Mouse (Mus musculus) inflammation-experienced regulatory T-cells, adult 6 months (primary cell): ENCODE measurements around the gene Ak2. TPM values are rescaled to one million over a fixed set of nuclear protein-coding genes. Genes with fewer than 3 reads are reported as not detected.

Experiments
- ATAC-seq: one replicate; pipeline ENCODE4 v1.8.0; 2017
- polyA plus RNA-seq, 3 experiments: library from polyadenylated mRNA; unstranded; fragments of 100-300 nt; shearing (Covaris generic); gene quantifications; one replicate each; pipeline ENCODE4 v1.2.1; 2017

Gene Ak2
- polyA plus RNA-seq, 3 experiments from 2014 or later, result 70.4 to 117 (median 80.5) TPM

DNA sequence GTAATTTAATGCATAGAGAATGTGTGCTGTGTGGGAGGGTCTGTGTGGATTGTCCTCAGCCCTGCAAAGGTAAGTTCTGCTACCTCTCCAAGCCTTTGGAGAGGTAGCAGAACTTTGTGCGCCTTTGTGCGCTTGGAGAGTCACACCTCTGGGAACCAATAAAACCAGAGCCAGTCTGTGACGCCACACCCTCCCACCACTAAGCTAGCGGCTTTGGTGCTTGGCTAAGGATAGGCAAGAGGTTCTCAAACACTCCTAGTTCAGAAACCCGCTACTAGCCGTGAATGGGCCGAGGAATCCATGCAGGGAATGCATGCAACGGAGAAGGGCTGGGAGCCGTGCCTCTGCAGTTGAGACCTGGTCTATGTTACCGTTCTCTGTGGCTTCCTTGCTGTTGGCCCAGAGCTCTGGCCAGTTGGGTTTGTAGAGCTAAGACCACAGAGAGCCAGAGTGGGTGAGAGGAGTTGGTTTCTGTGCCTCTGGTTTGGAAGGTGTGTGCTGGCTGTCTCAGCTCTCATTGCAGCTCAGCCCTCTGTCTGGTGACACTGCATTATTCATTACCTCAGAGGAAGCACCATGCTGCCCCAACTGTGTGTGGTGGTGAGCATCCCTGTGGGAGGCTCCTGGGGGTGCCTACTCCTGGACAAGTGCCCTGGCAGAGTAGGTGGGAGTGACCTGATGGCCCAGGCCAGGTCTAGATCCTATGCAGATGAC is 21.6 kb downstream of the Ak2 start:
- no peak for ATAC-seq

DNA sequence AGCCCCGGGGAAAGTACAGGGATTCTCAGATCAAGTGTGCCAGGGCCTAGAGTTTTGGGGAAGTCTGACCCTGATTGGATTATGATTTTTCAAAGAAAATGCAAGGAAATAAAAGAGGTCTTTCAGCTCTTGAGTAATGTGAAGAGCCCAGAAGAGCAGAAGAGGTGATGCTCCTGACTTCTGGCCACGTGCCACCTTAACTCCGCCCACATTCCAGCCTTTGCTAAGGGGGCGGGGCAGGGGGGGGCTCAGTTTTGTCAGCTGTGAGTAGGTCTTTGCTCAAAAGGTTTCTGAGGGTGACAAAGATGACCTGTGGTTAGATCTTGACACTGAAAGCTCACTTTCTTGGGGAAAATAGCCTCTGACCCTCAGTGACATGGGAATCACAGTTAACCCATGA is 24.6 kb downstream of the Ak2 start:
- ATAC-seq, result no peak

DNA sequence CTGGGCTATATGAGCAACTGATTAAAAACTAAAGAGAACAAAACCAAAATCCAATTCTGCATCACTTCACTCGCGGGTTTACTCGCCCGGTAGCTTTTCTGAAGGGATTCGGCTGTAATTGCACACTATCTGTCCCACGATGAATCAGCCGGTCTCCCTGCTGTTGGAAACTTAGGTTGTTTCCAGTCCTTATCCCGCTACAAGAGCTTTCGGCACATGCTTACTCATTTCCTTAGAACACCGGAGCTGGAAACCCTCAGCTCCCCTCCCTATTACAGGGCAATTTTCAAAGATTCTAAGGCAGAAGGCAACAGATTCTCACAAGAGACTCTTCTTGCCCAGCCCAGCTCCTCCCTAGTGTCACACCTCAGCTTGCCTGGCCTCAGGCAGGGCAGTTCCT is 25.4 kb downstream of the Ak2 start:
- no peak for ATAC-seq

DNA sequence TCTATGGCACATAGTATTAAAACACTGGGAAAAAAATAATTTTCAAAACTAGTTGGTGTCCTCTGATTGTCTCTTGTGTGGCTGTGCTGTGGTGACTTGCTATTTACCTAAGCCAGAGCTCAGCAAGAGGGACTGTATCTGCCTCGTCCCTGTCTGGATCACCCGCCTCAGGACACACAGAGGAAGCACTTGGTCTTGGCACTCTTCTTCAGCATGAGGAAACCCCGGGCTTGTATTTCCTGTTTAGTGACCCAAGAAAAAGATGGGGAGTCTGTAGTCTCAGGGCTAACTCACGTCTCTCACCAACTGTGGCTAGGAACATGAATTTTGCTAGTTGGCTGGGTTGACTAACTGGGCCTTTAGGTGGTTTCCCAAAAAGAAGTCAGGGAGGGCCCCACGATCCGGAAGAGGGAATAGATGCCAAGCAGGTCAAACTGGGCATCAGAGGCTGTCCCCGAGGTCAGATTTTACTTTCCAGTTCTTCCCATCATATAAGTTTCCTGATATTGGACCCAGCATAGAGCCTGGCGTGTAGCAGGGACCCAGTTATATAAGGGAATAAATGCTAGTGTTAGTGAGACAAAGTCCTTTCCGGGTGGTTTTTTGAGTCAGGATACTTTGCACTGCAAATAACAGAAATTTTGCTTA is 27.2 kb downstream of the Ak2 start:
- ATAC-seq, result no peak

DNA sequence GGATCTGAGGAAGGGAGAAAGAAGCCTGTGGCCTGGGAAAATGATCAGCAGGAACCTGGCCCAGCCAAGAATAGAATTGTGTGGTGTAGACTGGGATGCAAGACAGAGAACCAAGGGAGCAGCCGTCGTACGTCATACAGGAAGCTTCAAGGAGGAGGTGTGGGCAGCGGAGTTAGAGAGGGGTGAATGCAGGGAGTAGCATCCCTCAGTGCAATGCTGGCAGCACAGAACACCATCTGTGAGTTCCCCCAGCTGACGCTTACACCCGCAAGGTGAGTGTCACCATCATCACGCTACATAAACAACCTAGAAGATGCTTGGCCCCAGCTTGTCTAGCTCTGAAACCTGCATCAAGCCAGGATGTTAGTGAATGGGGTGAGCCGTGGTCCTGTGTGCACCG is 28.0 kb downstream of the Ak2 start:
- peak; percentile 65 for ATAC-seq

DNA sequence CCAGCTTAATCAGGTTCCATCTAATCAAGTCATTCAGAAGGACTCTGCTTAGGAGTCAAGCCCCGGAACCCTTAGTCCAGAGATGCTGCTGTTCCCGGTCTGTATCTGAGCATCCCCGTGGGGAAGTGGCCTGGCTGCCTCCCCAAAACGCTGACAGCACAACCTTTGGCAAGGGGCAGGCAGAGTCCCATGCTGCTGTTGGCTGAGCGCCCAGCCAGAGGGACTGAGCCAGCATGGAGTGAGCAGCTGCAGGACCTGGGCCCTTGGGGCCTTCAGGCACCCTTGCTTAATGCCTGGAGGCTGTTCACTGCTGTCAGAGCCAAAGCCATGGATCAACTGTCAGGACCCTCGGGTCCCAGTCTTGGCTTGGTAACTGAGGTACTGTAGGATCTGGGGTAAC is 28.7 kb downstream of the Ak2 start:
- ATAC-seq, result no peak

DNA sequence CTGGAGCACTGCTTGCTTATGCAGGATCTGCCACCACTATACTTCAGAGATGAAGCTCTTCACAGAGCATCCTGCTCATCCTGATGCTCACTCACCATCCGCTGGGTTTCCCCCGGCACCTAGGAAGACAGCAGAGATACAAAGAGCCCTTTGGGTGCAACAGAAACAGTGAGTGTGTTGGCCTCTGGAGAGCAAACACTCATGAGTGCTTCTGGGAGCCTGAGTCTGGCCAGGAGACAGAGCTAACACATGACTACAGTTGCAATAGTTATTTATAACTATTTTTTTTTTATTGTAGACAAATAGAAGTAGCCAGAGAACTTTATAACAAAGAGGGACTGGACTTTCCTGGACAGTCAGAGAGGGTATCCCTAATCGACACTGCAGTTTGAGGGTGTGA is 29.7 kb downstream of the Ak2 start:
- no peak for ATAC-seq

DNA sequence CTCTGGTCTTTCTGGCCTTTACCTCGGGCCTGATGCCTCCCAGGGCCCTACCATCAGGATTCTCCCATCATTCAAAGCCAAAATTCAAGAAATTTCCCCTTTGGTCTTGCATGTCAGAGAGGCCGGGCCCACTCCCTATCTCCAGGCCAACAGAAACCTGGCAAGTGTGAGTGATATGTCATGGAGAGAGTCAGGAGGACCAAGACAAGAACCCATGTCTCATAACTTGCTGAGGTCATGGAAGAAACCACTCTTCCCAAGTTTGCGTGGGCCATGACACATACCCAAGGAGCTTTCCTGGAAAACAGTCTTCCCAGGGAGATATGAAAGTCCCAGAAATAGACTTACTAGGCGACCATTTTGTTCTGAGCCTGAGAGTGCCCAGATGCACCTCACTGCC is 30.1 kb downstream of the Ak2 start:
- ATAC-seq, result no peak

DNA sequence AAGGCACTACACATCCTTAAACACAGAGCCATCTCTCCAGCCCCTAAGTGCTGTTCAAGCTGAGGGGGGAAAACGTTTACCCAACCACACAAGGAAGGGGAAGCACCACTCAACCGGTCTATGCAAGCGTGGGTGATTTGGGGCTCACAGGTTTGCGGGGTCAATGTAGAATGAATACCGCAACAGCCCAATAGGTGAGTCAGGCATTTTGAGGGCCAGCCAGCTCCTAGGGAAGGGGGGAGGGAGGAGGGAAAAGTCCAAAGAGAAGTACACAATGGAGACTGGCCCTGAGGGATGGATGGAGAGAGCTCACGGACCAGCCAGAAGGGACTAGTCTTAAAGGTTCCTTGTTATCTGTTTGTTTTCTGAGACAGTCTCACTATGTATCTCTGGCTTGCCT is 32.1 kb downstream of the Ak2 start:
- no peak for ATAC-seq

DNA sequence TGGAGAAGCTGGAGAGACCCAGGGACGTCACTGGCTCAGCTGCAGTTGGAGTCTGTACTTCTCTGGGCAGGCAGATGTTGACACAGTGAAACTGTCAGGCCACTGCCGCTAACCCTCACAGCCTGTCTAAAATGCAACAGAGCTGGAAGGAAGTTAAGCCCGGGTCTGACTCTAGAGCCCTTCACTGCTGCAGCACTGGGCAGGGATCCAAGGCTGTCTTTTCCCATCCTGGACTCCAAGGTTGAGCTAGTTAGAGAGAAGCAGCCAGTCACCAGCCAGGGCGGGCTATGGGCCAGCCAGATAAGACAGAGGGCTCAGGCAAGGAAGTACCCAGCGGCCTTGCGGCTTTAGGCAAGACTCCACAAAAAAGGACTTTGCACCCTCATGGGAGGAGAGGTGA is 33.0 kb downstream of the Ak2 start:
- ATAC-seq, result no peak

DNA sequence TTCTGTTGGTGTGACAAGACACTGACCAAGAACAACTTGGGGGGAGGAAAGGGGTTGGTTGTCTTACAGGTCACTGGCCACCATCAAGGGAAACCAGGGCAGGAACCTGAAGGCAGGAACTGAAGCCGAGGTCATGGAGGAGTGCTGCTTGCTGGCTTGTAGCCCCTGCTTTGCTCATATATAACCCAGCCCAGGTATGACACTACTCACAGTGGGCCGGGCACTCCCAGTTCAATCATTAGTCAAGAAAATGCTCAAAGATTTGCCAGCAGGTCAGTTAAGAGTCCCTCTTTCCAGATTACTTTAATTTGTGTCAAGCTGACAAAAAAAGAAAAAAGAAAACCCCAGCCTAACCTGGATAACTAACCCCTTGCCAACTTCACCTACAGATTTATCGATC is 33.9 kb downstream of the Ak2 start:
- ATAC-seq, result no peak

DNA sequence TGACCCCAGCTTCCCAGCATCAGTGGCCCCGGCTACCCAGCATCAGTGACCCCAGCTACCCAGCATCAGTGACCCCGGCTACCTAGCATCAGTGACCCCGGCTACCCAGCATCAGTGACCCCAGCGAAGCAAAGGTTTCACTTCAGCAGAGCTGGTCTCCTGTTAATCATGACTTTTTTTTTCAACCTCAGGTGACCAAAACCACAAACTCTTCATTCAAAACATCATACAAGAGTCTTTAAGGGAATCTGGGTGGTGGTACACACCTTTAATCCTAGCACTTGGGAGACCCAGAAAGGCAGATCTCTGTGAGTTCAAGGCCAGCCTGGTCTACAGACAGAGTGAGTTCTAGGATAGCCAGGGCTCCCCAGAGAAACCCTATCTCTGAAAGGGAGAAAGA is 39.0 kb downstream of the Ak2 start:
- no peak for ATAC-seq

DNA sequence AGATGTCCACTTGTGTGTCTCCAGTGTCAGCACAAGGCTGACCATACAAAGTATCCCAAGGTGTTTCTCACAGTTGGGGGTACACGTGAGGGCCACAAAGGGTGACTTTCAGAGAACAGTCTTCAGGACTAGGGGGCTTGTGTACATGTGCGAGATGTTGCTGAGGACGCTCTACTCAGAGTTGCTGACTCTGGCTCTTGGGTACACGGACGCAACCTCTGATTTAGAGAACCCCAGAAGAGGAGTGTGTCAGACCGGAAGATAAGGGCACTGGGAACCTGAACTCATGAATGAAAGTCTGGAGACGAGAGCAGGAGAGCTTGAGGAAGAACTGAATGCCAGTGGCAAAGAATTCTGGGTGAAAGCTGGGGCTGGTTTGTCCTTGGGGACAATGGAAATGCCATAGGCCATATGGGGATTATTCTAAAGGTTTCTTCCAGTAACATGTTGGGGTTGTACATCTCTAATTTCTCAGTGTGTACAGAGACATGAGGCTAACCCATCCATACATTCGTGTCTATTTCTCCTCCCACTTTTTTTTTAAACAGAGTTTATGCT is 39.7 kb downstream of the Ak2 start:
- no peak for ATAC-seq

DNA sequence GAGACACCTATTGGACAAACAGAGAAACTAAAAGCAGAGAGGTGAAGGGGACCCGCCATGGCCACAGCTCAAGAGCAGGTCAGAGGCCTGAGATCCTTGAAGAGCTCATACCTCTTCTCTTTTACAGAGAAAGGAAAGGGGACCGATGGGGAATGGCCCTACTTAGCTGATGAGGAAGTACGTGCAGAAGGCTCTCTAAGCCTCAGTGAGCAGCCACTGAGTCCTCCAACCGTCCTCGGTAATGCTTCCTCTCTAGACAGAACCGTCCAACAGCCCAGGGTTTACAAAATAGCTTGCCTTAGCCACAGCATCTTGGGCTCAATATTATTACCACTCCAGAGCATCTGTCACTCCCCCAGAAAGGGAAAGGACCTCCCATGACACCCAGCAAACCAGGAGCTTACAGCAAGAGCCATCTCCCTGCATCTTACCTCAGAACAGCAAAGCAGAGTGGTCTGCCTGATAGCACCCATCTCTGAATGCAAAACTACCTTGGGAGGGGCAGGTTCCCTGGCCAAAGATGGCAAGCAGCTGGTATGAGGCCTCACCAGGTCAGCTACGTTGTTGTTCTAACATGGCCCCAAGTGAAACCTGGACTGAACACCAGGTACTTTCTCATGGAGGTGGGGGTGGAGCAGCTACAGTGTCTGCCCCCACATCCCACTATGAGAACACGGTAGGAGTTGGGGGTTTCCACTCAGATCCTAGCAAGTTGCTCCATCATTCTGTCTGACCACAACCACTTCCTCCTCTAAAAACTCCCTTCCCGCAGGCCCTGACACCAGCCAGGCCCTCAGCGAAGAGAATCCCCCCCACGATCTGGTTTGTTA is 40.6 kb downstream of the Ak2 start:
- ATAC-seq, result peak; percentile 69

DNA sequence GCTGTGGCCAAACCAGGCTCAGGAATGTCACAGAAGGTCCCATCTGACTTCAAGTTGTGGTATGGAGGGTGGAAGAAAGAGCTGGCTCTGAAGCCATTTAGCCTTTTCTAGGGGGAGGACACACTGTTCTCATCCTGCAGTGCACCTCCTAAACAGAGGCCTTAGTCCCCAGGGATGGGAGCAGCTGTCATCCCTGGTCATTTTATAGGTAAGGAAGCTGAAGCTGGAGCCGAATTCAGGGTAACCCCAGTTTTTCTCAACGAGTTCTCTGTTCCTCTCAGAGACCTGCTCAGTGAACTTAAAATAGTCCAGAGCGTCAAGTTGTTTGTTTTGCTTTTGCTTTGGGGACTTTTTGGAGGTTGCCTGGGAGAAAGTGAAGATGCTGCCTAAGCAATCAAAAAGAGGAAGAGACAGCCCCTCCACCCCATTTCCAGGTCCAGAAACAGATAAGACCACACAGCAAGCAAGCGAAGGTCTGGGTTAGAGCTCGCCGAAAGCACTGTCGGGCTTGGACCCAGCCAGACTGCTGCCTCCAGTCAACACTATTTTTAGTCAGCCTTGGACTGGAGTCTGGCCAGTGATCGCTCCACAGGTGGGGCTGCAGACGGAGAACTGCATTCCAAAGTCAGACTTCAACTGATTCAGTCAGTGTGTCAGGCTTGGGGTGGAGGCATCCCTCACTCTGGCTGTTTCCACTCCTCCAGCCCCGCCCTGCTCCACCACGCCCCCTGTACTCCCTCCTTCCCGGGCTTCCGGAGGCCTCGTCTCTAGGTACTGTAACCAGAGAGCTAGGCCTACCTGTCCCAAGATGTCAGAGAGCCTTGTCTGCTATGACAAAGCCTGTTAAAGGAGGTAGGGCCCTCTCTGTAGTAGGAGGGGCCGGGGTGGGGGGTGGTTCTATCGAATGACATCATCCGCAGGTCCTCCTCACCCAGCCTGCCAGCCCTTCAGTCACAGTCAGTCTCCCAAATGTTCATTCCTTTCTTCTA is 41.5 kb downstream of the Ak2 start:
- ATAC-seq, result peak; percentile 48

DNA sequence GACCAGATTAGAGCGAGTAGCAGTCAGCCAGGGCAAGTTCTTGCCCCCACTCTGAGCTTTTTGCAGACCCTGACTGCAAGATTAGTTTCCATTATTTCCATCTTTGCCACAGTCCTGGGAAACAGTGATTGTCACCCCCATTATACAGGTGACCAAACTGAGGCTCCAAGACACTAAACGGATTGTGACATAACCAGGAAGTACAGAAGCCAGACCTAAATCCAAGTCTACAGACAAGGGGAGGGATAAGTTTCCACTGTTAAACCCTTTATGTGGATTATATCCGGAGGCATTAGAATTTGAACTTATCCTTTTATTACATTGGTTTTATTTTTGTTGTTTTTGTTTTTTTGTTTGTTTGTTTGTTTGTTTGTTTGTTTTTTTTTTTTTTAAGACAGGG is 42.5 kb downstream of the Ak2 start:
- ATAC-seq, result no peak

DNA sequence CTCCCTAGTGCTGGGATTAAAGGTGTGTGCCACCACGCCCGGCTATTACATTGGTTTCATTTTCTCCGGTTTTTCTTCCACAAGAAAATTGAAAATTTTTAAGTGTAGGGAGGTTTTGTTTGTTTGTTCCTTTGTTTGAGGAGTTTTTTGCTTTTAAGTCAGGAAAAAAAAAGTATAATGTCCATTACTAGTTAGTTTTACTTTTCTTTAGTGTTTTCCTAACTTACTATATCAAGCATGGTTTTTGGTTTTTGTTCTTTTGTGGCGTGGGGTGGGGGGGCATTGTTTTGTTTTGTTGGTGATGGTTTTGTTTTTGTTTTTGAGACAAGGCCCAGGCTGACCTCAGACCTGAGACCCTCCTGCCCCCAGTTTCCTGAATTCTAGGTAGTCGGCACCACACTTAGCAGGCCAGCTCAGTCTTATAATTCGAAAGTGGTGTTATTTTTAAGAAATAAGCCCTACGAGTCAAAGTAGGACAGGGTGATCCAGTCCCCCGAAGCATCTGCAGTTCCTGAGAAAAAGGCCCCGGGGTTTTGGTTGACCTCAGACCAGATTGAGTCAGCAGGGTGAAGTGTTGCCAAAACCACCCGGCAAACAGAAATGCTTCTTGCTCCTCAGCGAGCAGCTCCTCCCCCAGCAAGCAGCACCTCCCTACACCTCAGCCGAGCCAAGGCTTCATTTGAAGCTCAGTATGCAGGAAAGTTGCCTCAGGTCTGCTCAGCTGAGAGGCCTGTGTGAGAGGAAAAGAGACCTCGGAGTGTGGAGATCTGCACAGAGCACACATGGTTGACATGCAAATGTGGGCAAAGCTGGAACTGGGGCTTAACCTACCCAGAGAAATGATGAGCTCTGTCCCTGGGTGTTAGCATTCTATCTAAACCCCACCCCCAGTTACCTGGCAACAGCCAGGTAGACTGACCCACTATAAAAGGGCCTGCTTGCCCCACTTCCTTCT is 43.2 kb downstream of the Ak2 start:
- peak; percentile 50 for ATAC-seq

DNA sequence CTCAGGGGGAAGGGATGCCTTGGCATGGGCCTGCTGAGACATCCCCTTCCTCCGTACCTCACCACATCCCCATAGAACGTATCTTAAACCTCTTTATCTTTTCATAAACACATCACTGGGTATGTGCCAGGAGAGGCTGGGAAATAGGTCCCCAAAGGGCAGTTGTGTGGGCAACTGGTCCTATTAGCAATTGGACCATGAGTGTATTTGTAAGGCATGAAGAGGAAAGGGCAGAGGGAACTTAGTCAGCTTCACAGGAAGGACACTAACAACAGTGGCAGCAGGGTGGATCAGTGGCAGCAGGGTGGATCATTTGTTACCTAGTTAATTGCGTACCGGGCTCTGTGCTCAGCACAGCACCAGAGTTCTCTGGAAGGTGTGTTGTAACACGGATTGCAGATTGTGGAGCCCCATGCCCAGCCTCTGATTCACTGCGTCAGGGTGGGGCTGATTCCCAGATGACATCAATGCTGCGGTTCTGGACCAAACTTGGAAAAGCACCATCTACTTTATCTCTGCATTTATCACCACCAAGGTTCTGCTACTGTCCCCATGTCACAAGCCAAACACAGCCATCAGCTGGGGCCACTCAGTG is 44.2 kb downstream of the Ak2 start:
- no peak for ATAC-seq

DNA sequence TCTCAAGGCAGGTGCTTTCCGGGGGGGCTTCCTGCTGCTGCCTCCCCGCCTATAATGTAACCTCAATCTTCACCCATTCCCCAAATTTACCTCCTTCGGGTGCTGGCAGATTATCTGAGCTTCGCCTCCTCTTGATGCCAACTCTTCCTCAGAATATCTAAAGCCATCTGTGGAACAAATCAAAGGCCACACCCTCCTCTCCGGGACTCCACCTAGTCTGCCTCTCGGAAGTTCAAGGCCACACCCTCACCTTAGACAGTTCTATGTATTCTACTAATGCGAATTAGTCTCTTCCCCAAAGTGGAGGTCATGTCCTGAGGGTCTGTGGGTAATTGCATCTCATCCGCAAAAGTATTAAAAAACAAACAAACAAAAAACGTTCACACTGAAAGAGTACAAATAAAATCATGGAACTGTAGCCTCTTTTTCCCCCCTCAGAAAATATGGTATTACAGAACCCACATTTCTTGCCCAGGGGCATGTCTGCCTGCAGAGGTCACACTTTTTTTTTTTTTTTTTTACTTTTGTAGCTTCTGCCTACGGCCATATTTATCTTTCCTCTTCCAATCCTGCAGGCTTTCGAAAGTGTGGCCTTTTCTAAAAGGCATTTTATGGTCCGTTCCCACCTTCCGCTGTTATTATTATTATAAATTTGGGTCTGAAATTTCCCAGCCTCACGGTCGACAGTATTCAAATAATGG is 56.1 kb downstream of the Ak2 start:
- ATAC-seq, result peak; percentile 29
